9 mouse cellular contexts compared by ENCODE assay signal in genomic region chr16:5136505-5136904, GRCm38 (mm10). TPM values are rescaled to one million over a fixed set of nuclear protein-coding genes. Genes with fewer than 3 reads are reported as not detected.
DNase-seq lines count a peak whose midpoint lies in the region; ATAC-seq and TF ChIP-seq lines count a peak whose summit lies in the region.
"Had no signal": no experiment of that assay in that cellular context is flagged by ENCODE, and none has a peak within 500 bp of the region (broad histone marks: within the 10 kb centered on the region; RNA-seq: fewer than 3 reads in every experiment).

No protein-coding gene starts in this region.

- H3K9ac ChIP-seq in ES-Bruce4 (ENCODE audit: low read depth, poor library complexity, severe bottlenecking), result no peak overlapping the region
- H3K9ac ChIP-seq in heart, embryonic 16.5 days (ENCODE audit: low read length), result peak overlapping the region; percentile 12; the same call in 1 of the 2 replicates
- no peak overlapping the region for H3K9ac ChIP-seq in liver, embryonic 13.5 days
- H3K9ac ChIP-seq: hindbrain, embryonic 15.5 days had no signal

- H3K4me1 ChIP-seq in ES-Bruce4 (ENCODE audit: control insufficient read depth, insufficient read depth, low read length), result no peaks in the 10 kb centered on the region
- H3K4me1 ChIP-seq in heart, embryonic 16.5 days (ENCODE audit: control insufficient read depth, insufficient read depth, low read length), result peaks cover 41% of the 10 kb centered on the region
- peaks cover 9% of the 10 kb centered on the region; the same call in 1 of the 2 replicates for H3K4me1 ChIP-seq in liver, embryonic 13.5 days (replicated peaks)

- H3K27ac ChIP-seq in ES-Bruce4 (ENCODE audit: insufficient read depth, low read length), result no peak overlapping the region
- H3K27ac ChIP-seq in heart, embryonic 16.5 days (ENCODE audit: low read length), result peak overlapping the region; percentile 75
- H3K27ac ChIP-seq in liver, embryonic 13.5 days, result no peak overlapping the region
- H3K27ac ChIP-seq: hindbrain, embryonic 15.5 days had no signal

- no peaks in the 10 kb centered on the region for H3K9me3 ChIP-seq in ES-Bruce4 (replicated peaks; ENCODE audit: control insufficient read depth, insufficient read depth, low read length, poor library complexity, severe bottlenecking)
- no peaks in the 10 kb centered on the region for H3K9me3 ChIP-seq in heart, embryonic 16.5 days (replicated peaks; ENCODE audit: control insufficient read depth, low read length)
- H3K9me3 ChIP-seq in liver, embryonic 13.5 days (replicated peaks), result no peaks in the 10 kb centered on the region
- H3K9me3 ChIP-seq: hindbrain, embryonic 15.5 days had no signal

- no peak for TF ChIP-seq POLR2A in ES-Bruce4 (IDR thresholded peaks at IDR 0.05; ENCODE audit: insufficient read depth, low read length)

- 0 out of 2 replicates have a peak, but pooled peaks have one; percentile 10 for TF ChIP-seq EP300 in ES-Bruce4 (IDR thresholded peaks at IDR 0.05; ENCODE audit: insufficient read depth, low read depth, low read length)

- peak; percentile 30 for ATAC-seq in heart, embryonic 16.5 days (replicated peaks; ENCODE audit: extremely low read depth, insufficient read depth, low FRiP score)
- ATAC-seq in liver, embryonic 13.5 days (ENCODE audit: low read depth), result peak; percentile 11; the same call in 1 of the 2 replicates
- no peak for ATAC-seq in inflammation-experienced regulatory T-cells, adult 6 months

- no peak overlapping the region for H3K4me3 ChIP-seq in ES-Bruce4 (ENCODE audit: low read depth, low read length)
- no peak overlapping the region for H3K4me3 ChIP-seq in heart, embryonic 16.5 days (ENCODE audit: low read length)
- H3K4me3 ChIP-seq in liver, embryonic 13.5 days (replicated peaks), result no peak overlapping the region
- H3K4me3 ChIP-seq: hindbrain, embryonic 15.5 days had no signal

- 23% methylated on average over 4 of the region's 4 CpGs for WGBS in heart, embryonic 16.5 days
- 40% methylated on average over 4 of the region's 4 CpGs for WGBS in liver, embryonic 13.5 days (ENCODE audit: insufficient replicate concordance)

- no peak overlapping the region for H3K4me2 ChIP-seq in heart, embryonic 16.5 days (ENCODE audit: low read depth, low read length)
- no peak overlapping the region for H3K4me2 ChIP-seq in liver, embryonic 13.5 days
- H3K4me2 ChIP-seq: hindbrain, embryonic 15.5 days had no signal

- H3K27me3 ChIP-seq in ES-Bruce4 (ENCODE audit: control insufficient read depth, insufficient read depth, low read length, poor library complexity, severe bottlenecking), result no peaks in the 10 kb centered on the region; the same call in 1 of the 2 replicates
- H3K27me3 ChIP-seq in heart, embryonic 16.5 days (ENCODE audit: control insufficient read depth, insufficient read depth, low read length), result peaks cover 14% of the 10 kb centered on the region
- peaks cover 30% of the 10 kb centered on the region for H3K27me3 ChIP-seq in liver, embryonic 13.5 days

- DNase-seq in adrenal gland, postnatal 10 days, result peak; percentile 78
- no peak for DNase-seq in liver, embryonic 13.5 days
- peak; percentile 82 to 87 for DNase-seq in urinary bladder, postnatal 36 days (ENCODE audit: low spot score in 2 of 2)
- no peak for DNase-seq in spleen, postnatal 10 days (ENCODE audit: low spot score in 2 of 2)
- DNase-seq in layer of hippocampus, postnatal 10 days (ENCODE audit: low spot score in 2 of 2), result no peak

- TF ChIP-seq CTCF in ES-Bruce4 (IDR thresholded peaks at IDR 0.05; ENCODE audit: low read depth, low read length), result no peak

- H3K36me3 ChIP-seq in ES-Bruce4 (ENCODE audit: control insufficient read depth, insufficient read depth, low read length, poor library complexity, severe bottlenecking), result no peaks in the 10 kb centered on the region
- no peaks in the 10 kb centered on the region for H3K36me3 ChIP-seq in heart, embryonic 16.5 days (ENCODE audit: control insufficient read depth, insufficient read depth)
- no peaks in the 10 kb centered on the region for H3K36me3 ChIP-seq in liver, embryonic 13.5 days
- H3K36me3 ChIP-seq: hindbrain, embryonic 15.5 days had no signal

RNA-seq across cellular contexts. Expression of gene Ppl, which starts 4.3 kb away (rescaled TPM):
- 11.4 and 12.1 TPM in 2 replicates for polyA plus RNA-seq in ES-Bruce4 (2011; ENCODE audit: insufficient read depth, insufficient read length, low read depth, missing spikeins)
- 1 to 10 TPM; 2.0 to 2.3 TPM for total RNA-seq in adrenal gland, postnatal 10 days (2021)
- polyA plus RNA-seq in heart, embryonic 16.5 days (2015; fragmentation: Nextera tagmentation; extraction: Ambion mirVana), result 1.9 and 2.3 TPM in 2 replicates
- polyA plus RNA-seq in liver, embryonic 13.5 days (2015; fragmentation: Nextera tagmentation; extraction: Ambion mirVana), result 0.14 and 0.24 TPM in 2 replicates
- total RNA-seq in layer of hippocampus, postnatal 10 days (2021), result under 1 TPM; 0.51 to 0.91 TPM
- polyA plus RNA-seq in inflammation-experienced regulatory T-cells, adult 6 months (2017; shearing (Covaris generic)), result under 1 TPM in 2 of 3 experiments, not detected in 1; 0.10 to 0.12 TPM

RNA-seq across cellular contexts. Expression of gene Sec14l5, which starts 10.4 kb away (rescaled TPM):
- polyA plus RNA-seq in ES-Bruce4 (2011; ENCODE audit: insufficient read depth, insufficient read length, low read depth, missing spikeins), result 2.4 and 3.0 TPM in 2 replicates
- total RNA-seq in adrenal gland, postnatal 10 days (2021), result under 1 TPM; 0.39 to 0.76 TPM
- polyA plus RNA-seq in heart, embryonic 16.5 days (2015; fragmentation: Nextera tagmentation; extraction: Ambion mirVana), result 0.08 and 0.14 TPM in 2 replicates
- polyA plus RNA-seq in liver, embryonic 13.5 days (2015; fragmentation: Nextera tagmentation; extraction: Ambion mirVana), result 0.02 TPM in 1 of 2 replicates, not detected in the other
- total RNA-seq in layer of hippocampus, postnatal 10 days (2021), result under 1 TPM; 0.29 to 0.89 TPM
- polyA plus RNA-seq in inflammation-experienced regulatory T-cells, adult 6 months (2017; shearing (Covaris generic)), result not detected

Comparison
In these comparisons a context has a peak if more than half of its experiments do, and no peak if none do; other contexts are left out.
1. DNase-seq: peak in adrenal gland, postnatal 10 days (single experiment) and urinary bladder, postnatal 36 days (2 of 2); none in liver, embryonic 13.5 days (single experiment), spleen, postnatal 10 days (0 of 2) and layer of hippocampus, postnatal 10 days (0 of 2).